Mouse (Mus musculus) mouse trophoblast stem cell (cell line): ENCODE results near the gene Hyal2.

Source experiments
- in situ Hi-C, 2 experiments: fragments of 300-500 bp; cut with MseI, MboI; formaldehyde crosslinking; loops; 2 replicates in 1 of 2; 3 replicates in 1 of 2; pipeline ENCODE4 v1.15.1; 2025

Gene Hyal2

DNA sequence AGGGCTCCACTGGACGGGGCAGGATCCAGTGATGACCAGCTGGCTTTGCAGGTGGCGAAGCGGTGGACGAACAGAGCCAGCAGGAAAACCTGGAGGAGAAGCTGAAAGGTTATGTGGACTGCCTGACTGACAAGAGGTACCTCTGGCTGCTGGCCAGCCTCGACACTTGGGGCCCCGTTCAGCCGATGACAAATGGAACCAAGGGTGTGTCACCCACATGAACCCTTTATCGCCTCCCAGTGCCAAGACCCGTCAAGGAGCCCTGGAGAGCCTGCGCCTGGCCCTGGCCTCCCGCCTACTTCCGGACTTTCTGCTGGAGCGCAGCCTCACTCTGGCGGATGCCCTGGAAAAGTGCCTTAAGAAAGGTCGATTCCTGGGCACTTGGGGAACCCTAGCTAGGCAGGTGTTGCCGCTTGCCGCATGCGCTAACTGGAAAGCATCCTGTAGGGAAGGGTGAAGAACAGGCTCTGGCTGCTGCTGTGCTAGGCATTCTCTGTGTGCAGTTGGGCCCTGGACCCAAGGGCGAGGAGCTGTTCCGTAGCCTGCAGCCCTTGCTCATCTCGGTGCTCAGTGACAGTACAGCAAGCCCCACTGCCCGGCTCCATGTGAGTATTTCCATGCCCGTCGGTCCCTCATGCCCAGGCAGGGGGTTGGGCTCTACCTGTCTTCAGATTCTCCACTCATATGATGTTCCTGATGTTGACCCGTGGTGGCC is 22.5 kb downstream of the Hyal2 start:
- in situ Hi-C loops, result no loop called here

DNA sequence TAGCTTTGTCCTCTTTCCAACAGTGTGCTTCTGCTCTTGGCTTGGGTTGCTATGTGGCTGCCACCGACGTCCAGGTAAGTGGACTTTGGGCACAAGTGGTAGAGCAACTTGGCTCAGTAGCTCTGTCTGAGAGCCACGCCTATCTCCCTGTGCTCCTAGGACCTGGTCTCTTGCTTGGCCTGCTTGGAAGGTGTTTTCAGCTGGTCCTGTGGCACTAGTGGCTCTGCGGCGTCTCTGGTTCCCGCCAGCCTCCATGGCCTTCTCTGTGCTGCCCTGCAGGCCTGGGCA is 23.0 kb downstream of the Hyal2 start:
- in situ Hi-C loops, result no loop called here

DNA sequence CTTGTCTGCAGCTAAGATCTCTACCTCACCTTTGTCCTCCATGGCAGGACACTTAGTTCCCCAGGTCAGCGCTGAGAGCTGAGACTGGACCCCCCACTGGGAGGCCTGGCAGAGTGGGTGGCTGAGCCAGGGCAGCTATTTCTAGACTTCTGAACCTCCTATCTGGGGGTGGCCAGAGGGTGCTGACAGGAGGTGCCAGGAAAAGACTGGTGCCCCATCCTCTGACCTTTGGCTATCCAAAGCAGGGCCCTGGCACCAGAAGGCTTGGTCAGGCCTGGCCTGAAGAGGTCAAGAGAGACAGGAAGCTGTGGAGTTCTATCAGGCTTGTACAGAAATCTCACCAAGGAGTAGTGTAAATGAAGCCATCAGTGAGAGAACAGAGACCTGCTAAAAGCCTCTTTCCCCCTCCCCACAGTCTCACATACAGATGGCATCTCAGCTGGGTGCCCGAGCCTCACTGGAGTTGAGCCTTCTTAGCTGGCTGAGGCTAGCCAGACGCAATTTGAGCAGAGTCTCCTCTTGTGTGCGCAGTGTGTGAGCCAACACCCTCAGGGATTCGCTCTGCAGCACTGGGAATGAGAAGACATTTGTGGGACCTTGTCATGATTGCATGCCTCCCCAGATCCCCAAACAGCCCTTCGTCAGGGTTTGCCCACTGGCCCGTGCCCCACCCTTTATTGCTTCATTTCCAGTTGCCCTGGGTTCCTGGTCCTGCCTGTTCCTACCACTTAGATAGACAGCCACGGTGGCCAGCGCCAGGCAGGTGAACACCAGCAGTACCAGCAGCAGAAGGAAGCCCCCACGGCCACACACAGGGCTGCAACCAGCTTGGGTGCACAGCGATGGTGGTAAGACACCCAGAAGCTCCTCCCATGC is 25.6 kb downstream of the Hyal2 start:
- in situ Hi-C loops, result no loop called here

DNA sequence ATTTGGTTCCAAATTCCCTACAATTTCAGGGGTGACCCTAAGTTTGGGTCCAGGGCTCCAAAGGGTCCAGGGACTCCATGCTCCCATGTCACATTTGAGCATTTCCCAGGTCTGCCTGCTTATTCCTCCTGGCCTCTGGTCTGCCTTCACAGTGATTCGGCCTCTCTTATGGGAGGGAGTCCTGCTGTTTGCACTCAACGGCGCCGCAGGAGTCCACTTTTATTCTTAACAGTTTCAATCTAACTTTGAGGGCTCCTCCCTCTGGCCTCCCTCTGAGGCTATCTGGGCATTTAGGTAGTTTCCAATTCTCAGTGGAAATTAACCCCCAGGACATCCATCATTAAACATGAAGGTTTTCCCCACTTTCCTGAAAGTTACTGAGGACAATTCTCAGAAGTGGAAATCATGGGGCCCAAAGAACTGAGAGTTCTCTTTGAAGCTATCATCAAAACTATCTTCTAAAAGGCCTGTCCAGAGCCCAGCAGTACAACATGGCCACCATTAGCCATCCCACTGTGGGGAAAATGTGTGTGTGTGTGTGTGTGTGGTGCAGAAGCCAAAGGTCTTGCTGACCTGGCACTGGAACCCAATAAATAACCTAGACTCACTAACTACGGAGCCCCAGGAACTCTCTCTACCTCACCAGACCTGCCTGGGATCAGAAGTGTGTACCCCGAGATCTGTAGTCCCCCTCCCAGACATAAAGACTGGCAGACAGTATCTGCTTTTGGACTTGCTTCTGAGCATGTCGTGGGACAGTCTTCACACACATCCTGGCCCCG is 26.7 kb downstream of the Hyal2 start:
- in situ Hi-C loops, result no loop called here

DNA sequence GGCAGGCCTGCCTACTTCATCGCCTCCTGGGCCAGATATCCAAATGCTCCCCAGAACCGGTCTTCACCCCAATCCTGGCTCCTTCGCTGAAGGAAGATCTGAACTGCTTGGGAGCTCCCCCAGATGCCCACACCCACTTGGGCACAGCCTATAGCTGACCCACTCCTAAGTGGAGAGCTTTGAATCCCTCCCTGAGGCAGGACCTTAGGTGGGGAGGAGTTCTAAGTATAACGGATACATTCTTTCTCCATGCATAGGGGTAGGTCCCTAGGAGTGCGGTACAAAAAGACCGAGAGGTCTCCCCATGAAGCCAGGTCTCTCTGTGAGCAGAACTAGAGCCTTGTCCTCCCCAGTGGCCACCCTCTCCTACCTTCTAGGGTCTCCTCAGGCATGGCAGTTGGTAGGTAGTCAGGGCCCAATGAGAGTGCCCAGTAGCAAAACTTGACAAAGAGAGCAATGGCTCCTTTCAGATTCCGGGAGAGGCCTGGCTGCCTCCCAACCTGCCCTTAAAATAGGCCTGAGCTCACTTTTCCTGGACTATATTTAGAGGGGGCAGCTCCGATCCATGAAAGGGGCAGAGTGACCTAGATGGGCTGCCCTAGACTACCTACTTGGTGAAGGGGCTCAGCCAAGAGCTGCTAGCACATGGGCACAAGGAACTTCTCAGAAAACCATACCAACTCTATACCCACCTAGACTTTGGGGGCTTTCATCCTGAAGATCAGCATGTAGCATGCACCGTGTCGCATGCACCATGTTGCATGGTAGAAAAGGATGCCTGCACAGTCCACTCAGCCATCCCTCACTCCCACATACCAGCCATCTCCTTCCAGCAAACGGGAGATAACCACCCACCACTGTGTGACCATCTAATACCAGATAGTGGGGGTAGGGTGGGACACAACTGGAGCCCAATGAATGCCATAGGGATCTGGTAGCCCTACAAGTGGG is 29.1 kb downstream of the Hyal2 start:
- in situ Hi-C loops, result no loop called here

DNA sequence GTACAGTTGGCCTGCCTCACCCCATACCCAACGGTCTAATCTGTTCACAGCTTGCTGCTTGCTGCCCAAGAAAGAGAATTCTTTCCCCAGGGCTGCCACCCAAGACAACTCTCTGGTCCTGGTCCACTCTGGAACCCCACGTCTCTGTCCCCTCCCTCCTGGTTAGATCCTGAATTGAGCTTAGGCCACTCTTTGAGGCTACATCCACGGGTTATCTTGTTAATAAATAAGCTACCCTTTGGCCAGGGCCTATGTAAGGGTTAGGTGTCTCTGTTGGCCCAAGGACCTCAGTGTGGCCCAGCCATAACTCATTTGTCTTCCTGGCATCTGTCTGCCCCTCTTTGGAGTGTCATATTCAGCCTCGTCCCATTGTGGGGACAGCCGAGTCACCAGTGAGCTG is 30.6 kb downstream of the Hyal2 start:
- in situ Hi-C loops, result no loop called here

DNA sequence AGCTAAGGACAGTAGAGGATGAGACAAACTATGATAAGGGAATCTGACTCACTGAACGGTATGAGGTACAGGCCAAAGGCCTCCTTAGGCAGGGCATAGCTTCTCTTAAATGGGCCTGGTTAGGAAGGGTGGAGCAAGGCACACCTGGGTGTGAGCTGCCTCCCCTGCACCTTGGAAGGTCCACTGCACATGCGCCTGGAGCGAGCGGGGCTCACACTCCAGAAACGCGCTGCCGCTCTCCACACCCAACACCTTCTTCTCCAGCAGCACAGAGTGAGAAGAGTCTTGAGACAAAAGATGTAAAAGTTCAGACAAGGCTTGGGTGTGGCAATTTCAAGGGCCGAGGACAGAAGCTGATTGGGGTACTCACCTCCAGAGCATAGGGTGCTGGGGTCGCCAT is 31.7 kb downstream of the Hyal2 start:
- in situ Hi-C loops, result no loop called here

DNA sequence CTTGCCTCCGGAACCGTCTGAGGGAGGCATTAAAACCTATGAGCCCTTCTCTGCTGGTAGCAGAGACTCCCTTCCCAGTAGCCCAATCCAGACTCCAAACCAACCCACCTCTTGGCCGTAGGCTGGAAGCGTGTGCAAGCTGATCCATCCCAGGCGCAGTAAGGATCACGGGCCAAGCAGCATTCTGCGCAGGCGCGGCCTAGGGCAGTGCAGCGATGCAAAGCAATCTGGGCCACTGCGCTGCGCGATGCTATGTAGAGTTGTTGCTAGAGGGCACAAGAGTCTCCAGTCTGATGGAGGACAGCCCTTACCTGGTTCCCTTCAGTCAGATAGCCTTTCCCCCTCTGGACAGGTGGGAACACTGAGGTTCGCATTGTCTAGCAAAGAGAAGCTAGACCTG is 32.1 kb downstream of the Hyal2 start:
- in situ Hi-C loops, result no loop called here

DNA sequence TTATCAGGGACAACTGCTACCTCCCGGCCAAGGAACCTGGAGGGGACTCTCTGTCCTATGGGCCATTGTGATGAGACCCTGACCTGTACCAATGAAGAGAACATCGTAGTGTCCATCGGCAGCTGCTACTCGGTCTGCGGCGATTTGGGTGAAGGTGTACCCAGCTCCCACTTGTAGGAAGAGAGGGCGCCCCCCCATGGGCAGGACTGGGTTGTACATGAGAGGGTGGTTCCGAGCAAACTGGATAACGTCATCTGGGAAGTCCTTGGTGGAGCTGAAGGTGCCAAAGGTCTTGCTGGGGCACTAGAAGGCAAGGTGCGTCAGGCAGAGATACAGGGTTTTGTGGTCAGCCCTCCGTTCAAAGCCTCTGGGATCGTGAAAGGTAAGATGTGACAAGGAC is 33.0 kb downstream of the Hyal2 start:
- in situ Hi-C loops, result no loop called here

DNA sequence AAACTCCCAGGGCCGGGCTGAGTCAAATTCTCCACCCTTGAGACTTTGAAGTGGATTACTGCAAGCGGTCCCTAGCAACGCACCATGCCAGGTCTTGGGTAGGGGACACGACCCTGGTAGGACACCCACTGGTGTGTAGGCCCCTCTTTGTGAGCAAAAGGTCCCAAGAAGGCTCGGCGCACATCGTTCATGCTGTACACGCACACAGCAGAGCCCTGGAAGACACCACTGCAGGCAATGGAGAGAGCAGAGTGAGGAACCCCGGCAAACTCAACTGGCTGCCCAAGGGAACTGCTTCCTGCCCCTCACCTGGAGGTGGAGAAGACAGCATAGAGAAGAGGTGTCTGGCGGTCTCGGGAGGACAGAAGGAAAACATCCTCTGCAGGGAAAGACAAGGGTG is 33.5 kb downstream of the Hyal2 start:
- in situ Hi-C loops, result no loop called here

DNA sequence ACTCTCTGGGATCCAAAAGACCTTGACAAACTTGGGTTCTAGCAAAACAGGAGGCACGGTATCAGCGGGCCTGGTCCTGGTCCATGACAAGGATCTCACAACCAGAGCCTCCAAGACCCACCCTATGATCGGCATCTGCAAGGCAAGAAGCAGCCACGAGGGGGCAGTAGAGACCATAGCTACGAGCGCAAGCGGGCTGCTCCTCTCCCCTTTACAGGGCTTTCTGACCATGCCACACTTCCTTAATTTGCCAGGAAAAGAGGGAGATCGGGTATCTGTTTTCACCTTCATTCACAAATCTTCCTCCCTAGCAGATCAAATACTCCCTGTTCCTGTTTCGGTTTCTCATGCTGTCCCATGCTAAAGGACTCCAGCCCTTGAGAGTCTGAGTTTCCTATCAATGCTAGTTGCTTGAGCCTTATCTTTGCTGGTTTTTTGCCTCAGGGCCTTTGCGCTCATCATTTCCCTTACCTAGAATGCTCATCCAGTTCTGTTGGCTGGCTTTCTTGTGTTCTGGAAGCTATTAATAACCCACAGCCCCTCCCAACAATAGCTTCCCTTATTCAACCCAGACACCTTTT is 34.4 kb downstream of the Hyal2 start:
- in situ Hi-C loops, result no loop called here

DNA sequence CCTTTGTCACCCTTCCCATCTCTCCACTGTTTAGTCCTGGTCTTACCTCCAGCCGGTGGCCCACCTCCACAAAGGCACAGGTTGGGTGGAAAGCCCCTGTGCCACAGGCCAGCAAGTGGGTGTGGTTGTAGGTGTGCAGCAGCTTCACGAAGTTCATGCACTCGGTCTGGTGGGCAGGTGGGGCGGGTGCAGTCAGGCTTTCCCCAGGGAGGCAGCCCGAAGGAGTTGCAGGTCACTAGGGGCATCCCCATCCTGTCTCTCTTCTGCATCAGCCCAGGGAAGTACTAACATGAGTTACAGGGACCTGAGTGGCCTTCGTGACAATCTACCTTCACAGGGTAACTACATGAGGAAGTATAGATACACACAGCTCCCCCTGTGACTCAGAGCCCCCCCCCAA is 35.5 kb downstream of the Hyal2 start:
- in situ Hi-C loops, result no loop called here

DNA sequence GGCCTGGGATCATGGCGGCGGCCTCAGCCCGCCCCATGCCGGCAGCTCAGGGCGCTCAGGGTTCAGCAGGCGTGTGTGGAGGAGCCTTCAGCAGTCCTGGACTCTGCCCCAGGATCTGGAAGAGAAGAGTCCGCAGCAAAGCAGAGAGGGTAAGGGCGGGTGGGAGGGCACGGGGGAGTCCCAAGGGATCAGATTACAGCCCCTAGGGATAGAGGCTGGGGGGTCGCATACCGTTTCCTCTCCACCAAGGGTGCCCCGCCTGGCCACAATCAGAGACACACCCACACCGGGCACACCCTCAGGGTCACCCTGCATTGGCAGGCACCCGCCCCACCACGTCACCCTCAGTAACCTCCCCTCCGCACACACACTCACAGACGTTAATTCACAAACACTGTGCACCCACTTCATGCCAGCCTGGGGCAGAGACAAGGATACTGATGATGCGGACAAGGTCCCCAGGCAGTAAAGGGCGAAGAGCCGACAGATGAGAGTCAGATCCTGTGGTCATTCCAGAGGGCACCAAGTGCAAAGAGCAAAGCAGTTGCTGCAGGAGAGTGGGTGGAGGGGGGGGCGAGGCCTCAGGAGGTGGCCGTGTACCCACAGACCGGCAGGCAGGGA is 37.4 kb downstream of the Hyal2 start:
- in situ Hi-C loops, result no loop called here

DNA sequence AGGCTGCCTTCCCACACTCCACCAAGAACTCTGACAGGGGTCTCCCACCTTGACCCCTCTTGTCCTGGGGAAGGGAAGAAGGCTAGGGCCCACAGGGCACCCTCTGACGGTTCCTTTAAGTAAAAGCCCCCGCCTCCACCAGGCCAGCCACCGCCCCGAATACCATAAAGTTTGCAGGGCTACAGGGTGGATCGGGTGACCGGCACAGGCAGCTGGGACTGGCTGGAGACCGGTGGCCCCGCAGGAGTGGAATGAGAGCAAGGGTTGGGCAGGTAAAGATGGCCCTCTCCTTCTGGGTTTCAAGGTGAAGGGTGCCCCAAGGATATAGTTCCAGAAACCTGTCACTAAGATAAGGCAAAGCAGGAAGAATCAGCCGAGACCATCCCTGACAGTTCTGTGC is 38.8 kb downstream of the Hyal2 start:
- in situ Hi-C loops, result no loop called here

DNA sequence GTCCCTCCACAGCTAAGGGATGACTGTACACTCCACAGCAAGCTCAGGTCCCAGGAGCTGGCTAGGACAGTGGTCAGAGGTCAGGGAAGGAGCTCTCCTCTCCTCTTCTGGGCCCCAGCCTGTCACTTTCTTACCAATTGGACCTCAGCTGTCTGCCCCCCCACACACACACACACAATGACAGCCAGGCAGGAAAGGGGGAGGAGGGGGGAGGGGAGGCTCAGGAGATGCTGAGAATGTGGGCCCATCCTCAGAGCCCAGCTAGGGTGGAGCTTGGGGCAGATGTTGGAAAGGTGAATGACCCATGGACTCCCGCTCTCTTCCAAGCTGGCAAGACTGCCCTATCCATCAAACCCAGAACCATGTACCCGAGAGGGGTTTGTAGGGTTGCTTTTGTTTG is 39.3 kb downstream of the Hyal2 start:
- in situ Hi-C loops, result no loop called here

DNA sequence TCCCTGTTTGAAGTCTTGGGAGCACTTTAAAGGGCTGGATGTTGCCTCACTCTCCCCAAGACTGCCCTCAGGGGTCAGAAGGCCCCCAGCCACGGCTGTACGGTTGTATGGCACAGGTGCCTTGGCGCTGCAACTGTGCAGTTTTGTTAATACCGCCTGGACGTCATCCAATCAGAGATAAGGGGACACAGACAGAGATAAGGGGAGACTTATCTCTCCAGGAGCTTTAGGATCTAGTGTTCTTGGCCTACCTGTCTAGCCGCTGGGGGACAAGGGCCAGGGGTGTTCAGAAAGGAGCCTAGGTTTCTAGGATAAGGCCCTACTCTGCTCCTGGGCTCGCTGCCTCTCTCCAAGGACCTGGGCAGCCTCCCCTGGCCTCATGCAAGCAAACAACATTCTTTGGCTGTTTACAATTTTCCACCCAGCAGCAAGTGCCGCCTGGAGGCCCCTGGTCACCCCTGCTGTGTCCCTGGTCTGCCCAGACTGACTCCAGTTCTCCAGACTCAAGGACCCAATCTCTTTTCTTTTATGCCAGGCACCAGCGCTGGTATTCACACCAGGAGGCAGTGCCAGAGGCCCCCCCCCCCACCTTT is 40.0 kb downstream of the Hyal2 start:
- in situ Hi-C loops, result no loop called here

DNA sequence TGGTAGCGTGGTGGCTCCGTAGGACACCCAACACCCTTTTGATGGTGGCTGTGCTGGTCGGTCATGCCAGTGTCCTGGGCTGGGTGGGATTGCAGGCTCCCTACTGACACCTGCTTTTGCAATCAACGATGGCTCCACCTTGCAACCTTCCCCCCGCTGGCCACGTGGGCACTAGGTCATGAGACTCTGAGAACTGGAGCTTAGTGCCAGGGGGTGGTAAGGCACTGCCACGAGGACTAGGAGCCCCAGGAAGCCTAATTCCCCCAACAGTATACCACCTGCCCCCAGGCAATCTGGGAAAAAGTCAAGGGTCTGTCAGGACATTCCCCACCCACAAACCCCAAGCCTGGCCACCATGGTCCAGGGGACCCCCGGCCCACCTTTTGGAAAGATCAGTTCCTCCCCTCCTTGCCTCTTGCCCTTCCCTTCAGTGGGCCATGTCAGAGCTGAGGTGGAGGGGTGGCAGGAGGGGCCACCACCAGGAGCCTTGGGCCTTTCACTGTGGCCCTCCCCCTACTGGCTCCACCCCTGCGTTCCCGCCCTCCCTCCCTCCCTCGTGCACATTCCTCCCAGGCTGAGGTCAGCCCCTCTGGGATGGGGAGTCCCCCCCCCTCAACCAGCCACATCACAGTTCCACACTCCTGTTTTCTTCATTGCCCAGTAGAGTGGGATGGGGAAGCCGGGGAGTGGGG is 41.1 kb downstream of the Hyal2 start, which contains the start of gene Sema3b:
Gene Sema3b, minus strand, starts transcription at position 489 of the 692 bp plus-strand sequence.
- in situ Hi-C loops, result no loop called here

DNA sequence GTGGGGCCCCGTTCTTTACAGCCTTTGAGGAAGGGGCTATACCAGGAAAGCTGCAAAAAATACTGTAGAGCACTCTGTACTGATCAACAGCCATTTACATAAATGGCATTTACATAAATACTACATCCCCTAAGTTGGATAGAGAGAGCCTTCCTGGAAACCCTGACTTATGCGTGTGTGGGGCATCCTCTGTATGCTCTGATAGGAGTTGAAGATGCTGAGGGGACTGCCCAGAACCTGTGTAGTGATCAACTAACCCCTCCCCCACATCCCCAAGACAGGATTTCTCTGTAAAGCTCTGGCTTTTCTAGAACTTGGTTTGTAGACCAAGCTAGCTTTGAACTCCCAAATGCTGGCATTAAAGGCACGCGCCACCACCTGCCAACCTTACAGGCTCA is 41.7 kb downstream of the Hyal2 start:
- in situ Hi-C loops, result no loop called here

DNA sequence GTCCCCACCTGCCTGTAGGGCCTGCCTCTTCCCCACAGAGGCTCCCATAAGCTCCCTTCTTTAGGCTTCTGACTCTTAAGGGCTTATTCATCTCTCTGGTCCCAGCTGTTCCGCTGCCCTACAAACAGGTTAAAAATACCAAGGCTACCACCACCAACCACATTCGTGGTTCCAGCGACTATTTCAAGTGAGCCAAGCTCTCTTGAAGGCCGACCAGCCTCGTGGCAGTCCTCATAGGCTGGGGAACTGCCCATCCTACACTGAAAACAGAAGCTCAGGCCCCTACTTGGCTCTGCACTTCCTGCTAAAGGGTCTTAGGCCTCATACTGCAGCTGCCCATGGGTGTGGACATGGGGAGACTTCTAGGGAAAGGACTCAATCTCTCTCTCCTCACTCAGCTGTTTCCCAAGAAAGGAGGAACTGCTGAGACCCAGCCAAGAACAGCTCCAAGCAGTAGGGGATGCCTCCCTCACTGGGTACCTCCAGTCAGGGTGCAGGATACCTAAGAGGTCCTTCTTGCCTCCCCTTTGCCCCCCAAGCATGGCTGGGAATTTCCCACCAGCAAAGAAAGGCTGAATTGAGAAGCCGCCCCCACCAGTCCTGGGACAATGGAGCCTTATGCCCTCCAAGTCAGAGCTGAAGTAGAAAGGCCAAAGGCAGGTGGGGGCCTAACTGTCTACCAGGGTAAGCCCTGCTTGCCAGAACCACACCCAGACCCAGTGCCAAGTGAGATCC is 43.9 kb downstream of the Hyal2 start:
- in situ Hi-C loops, result no loop called here
